Mouse (Mus musculus) adrenal gland (tissue): Measurements from ENCODE around the gene Limd2.

ENCODE experiments used
- intact Hi-C: fragments of 180-260 bp; cut with DNase I; formaldehyde crosslinking; loops from one replicate; pipeline ENCODE4 v1.15.1; 2025
- long read RNA-seq, 2 experiments: library from polyadenylated mRNA; unstranded; transcript quantifications; one replicate each; pipeline ENCODE4 v2.0.0; 2020; ENCODE audit warnings: borderline replicate concordance in 1 of 2; ENCODE audit not compliant: insufficient replicate concordance in 1 of 2

Gene Limd2
- long read RNA-seq, experiment 1, transcript Limd2-201 (5 exons, 2,950 nt), result major isoform, 11 of 13 reads
- long read RNA-seq, experiment 1, partial matches to known transcripts, result 1 of 13 reads
- long read RNA-seq, experiment 1, other reads (novel, unspliced or antisense), result 1 of 13 reads
- long read RNA-seq, experiment 2, transcript Limd2-201 (5 exons, 2,950 nt), result major isoform, 21 of 24 reads
- long read RNA-seq, experiment 2, partial matches to known transcripts, result 0 of 24 reads
- long read RNA-seq, experiment 2, other reads (novel, unspliced or antisense), result 2 of 24 reads

DNA sequence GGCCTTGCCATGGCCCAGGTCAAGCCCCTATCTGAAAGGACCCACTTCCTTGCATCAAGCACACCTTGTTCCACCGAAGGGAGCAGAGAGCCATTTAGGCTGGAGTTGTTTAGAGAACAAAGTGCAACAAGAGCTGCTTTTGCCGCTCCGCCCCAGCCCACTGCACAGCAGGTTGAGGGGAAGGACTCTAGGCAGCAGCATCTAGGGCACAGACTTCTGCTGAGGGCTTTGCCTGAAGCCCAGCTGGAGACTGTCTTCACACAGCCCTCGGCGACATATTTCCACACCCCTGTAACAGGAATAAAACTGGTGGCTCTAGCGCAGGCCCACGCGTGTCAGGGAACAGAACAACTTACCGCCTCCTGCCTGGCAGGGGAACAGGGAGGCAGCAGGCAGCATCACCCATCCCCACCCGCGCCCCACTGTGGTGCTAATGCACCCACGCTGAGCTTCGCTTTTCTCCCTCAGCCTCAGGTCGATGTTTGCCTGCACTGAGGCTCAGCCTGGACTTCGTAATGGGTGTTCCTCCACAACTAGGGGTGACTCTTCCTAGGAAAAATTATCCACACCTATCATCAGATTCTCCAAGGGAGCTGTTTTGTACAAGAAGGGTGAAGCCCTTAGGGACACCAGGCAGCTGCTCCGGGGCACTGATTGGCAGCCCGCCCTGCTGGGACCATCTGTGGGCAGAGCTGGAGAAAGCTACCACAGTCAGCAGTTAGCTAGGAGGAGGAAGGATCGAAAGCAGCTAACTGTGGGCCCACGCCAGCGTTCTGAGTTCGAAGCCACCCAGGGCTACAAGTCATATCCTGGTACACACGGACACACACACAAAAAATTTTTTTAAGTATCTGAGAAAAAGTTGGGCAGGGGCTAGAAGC, at the start of gene Limd2, which contains the start of gene Gm10840:
Gene Limd2, minus strand, starts transcription at position 20 of the 881 bp plus-strand sequence.
Gene Gm10840, plus strand, starts transcription at position 10 of the 881 bp plus-strand sequence.
- intact Hi-C loops, result loop anchor here (5.0 kb wide), 1 partner anchor 36 kb away; no protein-coding TSS in a partner anchor

DNA sequence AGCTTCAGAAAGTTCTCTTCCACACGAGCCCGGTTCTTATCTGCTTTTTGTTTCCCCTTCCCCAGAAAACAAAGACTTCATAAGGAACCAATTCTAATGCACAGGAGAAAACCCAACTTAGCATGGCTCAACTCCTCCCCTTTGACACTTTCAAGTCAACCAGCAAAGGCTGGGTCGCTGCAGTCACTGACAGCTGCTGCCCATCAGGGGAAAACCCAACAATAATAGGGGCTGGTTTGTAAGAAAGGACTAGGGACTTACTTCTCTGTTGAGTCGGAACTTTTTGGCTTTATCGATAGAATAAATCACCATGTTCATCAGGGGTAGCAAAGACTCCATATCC, 41.4 kb upstream of the Limd2 start, which contains the start of gene Strada:
Gene Strada, minus strand, starts transcription at position 46 of the 343 bp plus-strand sequence.
- intact Hi-C loops, result no loop called here

DNA sequence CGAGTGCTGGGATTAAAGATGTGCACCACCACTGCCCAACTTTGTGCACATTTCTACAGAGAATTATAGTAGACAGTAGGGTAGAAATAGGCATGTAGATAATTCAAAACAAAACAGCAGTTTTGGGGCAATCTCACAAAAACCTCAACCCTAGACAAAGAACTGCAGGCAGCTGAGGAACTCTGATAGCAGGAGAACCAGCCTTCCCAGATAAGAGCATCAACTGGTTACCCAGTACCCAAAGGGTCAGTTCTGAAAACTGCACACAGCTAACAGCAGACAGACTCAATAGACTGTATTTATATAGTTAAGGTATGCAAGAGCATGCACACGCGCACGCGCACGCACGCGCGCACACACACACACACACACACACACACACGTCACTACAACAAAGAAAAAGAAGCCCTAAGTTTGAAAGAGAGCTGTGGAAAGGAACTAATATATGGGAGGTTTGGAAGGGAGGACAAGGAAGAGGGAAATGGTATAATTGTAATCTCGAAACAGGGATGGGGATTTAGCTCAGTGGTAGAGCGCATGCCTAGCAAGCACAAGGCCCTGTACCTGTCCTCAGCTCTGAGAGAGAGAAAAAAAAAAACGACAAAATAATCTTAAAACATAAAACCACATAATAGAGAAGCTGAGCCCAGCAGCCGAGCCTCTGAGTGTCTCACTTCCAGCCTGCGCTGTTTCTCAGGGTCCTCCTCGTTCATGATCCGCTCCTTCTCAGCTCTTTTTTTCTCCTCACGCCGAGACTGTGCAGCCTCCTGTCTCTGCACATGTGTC, 40.9 kb upstream of the Limd2 start:
- intact Hi-C loops, result no loop called here

DNA sequence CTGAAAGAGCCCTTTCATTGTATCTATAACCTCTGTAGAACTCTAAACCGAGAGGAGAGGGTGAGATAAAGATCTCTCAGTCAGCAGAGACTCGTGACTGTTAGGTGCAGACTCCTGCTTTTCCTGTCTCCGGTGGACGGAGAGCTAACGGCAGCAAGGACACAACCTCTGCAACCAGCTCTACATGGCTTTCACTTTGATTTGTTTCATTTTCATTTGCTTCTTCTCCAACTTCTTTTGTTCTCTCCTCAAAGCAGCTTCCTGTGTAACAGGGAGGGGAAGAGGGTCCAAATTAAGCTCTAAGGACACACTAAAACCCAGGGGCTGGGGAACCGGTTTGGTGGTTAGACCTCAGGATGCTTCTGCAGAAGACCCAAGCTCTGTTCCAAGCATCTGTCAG, 40.1 kb upstream of the Limd2 start:
- intact Hi-C loops, result no loop called here

DNA sequence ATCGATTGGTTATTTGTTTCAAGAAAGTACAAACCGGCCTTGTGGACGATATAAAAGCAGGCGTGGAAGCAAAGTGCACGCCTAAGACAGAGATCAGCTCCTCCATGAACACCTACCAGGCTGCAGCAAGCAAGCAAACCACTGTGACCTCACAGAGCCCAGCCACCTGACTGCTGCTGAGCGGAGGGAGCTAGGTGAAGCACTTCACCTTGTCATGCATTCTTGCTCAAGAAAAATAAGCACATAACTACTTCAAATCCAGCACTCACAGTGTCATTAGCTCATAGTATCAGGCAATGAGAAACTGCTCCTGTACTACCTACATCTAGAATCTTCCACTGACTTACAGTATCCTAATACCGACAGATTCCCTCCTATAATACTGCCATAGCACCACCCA, 39.3 kb upstream of the Limd2 start:
- intact Hi-C loops, result loop anchor here (5.0 kb wide), 1 partner anchor 38 kb away; the partner anchor contains the start of genes Gm10840 and Limd2

DNA sequence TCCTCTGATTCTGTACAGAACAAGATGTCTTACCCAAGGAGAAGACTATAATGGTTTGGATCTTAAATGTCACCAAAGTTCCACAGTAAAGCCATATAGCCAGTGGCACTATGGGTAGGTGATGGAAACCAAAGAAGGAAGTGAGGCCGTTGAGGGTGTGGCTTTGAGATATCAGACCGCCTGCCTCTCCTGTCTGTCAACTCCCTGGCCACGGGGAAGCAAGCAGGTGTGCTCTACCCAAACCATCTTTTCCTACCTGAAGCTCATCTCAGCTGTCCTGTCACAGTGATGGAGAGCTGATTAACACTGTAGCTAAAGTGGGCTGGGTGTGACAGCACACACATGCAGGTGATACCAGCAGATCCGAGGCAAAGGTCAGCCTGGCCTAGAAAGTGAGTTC, 37.6 kb upstream of the Limd2 start:
- intact Hi-C loops, result loop anchor here (5.0 kb wide), 1 partner anchor 36 kb away; the partner anchor contains the start of genes Gm10840 and Limd2

DNA sequence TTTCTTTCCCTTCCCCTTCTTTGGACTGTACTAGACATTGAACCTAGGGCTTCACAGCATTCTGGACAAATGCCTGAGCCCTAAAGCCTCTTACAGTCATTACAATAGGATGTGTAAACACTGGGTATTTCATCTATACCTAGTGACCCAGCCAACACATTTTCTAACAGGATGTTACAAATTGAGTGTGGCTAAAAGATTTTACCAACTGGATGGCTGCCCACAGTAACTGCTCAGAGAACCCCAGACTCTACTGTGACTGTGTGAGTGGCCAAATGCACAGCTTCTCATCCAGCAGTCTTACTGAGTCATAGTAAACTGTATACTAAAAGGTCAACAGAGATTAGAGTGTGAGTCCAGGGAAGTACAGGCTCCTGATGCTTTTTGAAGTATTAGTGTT, 34.7 kb upstream of the Limd2 start:
- intact Hi-C loops, result loop anchor here (5.0 kb wide), 1 partner anchor 33 kb away; the partner anchor contains the start of genes Gm10840 and Limd2

DNA sequence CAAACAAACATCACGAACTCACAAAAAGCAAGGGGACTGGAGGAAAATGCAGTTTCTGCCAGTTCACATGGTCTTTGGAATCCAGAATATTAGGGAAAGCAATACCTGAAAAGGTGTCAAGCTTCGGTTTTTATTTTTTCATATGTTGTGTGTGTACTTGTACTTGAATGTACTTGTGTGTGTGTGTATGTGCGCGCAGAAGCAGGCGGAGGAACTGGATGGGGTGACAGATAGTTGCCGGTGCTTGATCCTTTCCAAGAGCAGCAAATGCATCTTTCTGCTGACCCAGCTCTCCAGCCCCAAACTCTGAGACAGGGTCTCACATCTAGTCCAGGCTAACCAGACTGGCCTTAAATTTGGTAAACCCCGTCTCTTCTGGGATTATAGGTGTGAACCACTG, 34.2 kb upstream of the Limd2 start:
- intact Hi-C loops, result loop anchor here (5.0 kb wide), 1 partner anchor 33 kb away; the partner anchor contains the start of genes Gm10840 and Limd2

DNA sequence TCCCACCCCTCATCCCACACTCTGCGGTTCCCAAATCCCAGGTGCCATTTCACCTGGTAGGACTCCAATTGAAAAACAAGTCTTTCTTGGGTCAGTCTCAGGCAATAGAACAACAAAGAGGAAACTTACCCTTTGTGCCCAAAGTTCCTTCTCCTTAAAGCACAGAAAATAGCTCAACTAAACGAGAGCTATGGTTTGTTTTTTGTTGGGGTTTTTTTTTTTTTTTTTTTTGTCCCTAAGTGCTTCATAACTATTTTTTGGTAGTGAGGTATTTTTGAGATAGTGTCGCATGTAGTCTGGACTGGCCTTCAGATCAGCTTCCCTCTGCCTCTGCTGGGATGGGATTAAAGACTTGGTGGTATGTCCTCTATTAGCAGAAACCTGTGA, 33.5 kb upstream of the Limd2 start:
- intact Hi-C loops, result no loop called here

DNA sequence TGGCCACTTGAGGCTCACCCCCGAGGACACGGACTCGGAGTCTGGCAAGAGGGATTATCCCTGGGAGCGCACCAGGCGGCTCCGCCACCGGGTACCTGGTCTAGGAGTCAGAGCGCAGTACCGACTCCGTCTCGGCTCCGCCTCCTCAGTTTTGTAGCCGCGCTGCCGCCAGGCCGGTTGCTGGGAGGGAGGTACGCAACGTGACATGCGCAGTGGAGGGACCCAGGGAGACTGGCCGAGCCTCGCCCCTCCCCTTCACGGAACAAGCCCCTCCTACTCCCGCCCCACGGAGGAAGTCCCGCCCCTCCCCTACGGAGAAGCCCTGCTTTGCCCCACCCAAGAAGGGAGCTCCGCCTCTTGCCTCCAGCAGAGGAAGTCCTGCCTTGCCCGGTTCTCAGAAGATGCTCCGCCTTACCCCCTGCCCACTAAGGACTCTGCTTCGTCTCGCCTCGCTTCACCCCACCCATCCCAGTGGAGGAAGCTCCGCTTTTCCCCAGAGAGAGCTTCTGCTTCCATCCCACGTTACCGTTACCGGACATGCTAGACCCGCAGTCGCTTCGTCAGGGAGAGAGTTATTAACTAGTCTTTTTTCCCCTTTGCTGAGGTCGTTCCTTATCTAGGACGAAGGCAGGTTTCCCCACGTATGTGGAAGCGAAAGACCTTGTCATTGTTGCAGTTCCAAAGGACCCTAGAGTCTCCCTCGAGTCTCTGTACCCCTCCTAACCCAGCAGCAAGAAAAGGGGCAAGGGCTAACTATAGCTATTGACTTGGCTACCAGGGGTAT, 32.9 kb upstream of the Limd2 start:
- intact Hi-C loops, result no loop called here

DNA sequence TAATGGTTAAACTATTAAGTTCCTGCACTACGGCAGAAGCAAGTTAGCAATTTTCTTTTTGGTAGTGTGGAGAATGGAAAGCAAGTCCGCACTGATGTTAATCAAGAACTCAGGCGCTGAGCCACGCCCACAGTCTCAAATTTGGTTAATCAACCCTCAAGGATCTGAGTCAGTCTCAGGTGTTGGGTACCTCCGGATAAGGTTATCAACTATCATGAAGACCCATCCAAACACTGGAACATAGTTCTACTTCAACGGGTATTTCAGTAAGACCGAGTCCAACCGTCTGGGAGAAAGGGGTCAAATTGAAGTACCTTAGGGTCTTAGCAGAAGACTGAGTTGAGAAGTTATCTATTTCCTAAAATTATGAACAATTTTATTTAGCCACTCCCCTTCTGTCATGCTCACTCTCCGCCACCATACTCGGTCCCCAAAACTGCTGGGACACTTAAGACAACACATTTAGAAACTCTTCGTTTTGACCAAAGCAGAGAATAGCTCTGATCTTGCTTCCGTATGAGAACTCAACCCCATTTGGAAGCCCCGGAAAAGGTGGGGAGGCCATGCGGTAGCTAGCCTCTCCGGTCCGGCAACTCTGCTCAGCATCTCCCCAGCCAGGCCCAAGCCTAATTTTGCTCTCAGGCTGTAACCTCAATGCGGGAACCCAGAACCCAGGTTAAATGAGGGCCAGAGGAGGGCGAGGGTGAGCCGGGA, 32.2 kb upstream of the Limd2 start:
- intact Hi-C loops, result no loop called here

DNA sequence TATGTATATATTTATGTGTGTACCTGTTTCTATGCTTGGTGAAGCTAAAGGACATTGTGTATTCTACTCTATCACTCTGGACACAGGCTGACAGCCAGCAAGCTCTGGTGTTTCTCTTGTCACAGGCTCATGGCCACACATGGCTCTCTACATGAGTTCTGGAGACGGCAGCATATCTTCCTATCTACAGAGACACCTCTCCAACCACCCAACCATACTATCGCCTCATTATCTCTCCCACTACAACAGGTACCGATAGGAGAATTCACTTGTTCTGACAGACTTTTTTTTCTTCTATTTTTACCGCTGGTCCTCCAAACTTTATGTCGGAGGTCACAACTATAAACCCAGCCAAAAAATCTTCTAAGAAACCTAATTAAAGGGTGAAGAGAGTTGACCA, 31.6 kb upstream of the Limd2 start:
- intact Hi-C loops, result no loop called here

DNA sequence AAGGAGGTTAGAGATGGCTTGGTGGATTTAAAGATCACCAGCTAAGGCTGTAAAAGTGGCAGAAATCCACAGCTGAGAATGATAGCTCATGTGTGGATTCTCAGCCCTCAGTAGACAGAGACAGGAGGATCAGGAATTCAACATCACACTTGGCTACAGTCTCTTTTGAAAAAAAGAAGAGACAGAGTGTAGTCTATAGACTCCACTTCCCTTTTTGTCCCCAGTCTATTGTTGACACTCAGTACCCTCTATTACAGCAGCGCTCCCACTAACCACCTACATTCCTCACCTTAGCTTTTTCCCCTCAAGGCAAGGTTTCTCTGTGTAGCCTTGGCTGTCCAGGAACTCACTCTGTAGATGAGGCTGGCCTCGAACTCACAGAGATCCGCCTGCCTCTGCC, 31.1 kb upstream of the Limd2 start:
- intact Hi-C loops, result no loop called here

DNA sequence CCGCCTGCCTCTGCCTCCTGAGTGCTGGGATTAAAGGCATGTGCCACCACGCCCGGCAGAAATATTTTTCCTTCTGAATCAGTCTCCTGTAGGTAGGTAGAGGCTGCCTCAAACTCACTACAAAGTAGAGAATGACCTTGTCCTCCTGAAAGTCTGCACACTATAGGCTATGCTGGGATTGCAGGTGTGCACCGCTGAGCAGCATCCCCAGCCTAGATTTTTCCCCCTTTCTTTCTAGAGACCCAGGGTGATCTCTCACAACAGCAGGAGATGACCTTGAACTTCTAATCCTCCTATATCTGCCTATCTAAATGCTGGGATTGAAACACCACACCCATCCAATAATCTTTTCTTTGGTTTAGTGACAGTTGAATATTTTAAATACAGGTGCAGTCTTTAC, 26.7 kb upstream of the Limd2 start:
- intact Hi-C loops, result no loop called here

DNA sequence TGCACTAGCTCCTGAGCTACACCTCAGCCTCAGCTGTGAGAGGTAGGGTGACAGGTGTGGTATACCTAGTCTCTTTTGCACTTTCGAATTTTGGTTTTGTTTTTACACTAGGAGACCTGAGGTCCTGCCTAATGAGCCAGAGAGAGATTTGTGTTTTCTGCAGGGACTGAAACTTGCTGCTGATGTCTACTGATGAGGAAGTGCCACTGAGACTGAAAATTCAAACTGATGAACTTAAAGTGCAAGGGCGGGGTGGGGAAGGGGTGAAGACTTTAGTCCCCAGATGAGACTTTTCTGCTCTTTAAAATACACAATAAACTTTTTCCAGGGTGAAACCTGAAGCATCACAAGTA, 19.8 kb upstream of the Limd2 start:
- intact Hi-C loops, result no loop called here

DNA sequence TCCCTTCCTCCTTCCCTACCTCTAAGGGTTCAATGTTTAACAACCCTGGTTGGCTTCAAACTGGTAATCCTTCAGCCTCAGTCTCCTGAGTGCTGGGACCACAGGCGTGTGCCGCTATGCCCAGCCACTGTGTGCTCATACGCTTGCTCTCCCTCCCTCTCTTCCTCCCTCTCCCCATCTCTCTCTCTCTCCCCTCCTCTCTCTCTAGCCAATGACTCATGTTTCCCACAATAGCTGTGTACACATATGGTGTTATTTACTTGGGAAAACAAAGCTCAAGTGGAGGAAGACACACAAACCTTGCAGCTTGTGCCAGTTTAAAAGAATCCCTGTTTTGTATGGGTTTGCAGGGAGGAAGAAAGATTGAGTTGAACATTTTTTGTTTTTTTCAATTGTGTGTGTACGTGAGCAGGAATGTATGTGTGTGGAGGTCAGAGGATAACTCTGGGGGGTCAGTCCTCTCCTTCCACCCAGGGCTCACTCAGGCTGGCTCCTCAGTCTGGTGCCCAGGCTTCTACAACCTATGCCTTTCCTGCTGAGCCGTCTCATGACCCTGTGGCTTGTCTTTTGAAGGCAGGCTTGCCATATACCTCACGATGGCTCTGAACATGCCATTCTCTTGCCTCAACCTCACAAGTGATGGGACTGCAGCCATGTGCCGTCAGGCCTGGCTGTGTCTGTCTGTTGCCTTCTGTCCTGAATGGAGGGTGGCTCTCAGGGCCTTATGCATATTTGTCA, 19.2 kb upstream of the Limd2 start:
- intact Hi-C loops, result no loop called here

DNA sequence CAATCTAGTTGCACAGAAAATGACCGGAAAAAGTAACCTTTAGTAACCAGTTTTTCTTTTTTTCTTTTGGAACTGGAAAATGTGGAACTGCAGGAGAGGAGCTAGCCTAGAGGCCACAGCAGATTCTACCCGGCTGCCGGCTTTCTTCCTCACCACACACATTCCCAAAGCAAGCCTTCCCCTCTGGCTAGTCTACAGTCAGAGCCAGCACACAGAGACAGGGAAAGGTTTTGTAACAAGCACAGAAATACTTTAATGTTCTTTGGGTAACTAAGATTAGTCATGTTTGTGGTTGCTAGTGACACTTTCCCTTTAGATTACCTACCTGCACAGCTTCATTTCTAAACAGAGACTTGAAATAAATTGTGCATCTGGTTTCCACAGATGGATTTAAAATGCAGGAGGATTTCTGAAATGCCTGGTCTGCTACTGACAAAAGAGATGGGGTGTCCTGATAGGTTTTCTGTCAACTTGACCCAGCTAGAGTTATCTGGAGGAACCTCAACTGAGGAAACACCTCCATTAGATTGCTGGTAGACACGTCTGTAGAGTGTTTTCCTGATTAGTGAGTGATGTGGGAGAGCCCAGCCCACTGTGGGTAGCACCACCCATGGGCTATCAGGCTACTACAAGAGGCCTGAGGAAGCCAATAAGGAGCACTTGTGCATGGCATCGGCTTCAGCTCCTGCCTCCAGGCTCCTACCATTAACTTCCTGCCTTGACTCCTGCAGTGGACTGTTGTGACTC, 17.5 kb upstream of the Limd2 start:
- intact Hi-C loops, result no loop called here

DNA sequence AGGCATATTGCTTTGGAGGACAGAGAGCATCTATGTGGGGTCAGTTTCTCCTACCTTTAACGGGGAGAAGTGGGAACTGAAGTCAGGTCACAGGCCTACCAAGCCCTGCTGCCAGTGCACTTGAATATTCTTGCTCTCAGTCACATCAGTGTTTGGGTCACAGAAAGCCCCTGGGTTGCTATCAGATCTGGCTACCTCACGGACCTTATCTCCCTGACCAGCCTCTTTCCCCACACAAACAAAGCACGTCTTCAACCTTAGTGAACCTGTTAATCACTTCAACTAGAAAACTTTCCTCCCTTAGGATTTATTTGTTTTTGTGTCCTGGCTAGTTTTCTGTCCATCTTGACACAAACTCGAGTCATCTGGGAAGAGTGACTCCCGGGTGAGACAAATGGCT, 15.7 kb upstream of the Limd2 start:
- intact Hi-C loops, result no loop called here

DNA sequence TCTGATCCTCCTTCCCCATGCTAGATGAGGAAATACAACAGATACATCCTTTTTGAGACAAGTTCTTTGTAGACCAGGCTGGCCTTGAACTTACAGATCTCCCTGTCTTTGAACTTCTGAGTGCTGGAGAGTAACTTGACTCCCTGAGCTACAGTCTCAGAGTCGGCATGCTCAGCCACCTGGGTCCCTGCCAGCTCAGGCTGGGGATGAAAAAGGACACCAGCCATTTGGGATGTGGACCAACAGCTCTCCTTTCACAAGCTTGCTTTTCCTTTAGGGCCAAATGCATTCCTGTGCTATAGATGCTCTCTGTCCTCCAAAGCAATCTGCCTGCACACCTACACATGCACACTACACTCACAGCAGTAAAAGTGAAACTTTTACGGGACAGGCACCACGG, 14.4 kb upstream of the Limd2 start:
- intact Hi-C loops, result no loop called here
